Mouse (Mus musculus) bone marrow, adult 2 months (tissue): ENCODE data around the gene Nmb.
A peak's percentile ranks its signal among the peaks of the same experiment; 100 is the strongest.

Source experiments
- CTCF ChIP-seq: fragments of 200-500 bp; IDR thresholded peaks from 2 replicates; pipeline ENCODE4 v1.5.1; 2011; ENCODE audit warnings: low read length, control low read depth; ENCODE audit not compliant: control insufficient read depth, insufficient read depth
- POLR2A ChIP-seq: fragments of 200-500 bp; IDR thresholded peaks from 2 replicates; pipeline ENCODE4 v1.6.1; 2011; ENCODE audit warnings: low read depth, mild to moderate bottlenecking, control low read depth, low read length, borderline replicate concordance; ENCODE audit not compliant: control insufficient read depth

DNA sequence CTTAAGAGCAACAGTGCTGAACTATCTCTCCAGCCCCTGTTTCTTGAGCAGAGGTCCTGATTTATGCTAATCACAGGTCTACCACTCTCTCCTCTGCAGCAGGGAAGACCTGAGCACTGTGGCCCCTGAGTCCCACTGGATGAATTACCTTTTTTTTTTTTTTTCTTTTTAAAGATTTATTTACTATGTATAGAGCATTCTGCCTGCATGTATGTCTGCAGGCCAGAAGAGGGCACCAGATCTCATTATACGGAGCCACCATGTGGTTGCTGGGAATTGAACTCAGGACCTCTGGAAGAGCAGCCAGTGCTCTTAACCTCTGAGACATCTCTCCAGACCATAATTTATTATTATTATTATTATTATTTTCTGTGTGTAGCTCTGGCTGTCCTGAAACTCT is 19.2 kb downstream of the Nmb start:
- peak; percentile 30; the same call in 1 of the 2 replicates for TF ChIP-seq CTCF
- no peak for TF ChIP-seq POLR2A
